Mouse (Mus musculus) embryonic facial prominence, embryonic 15.5 days (tissue): Measurements from ENCODE around the gene Fgf13. TPM values are rescaled to one million over a fixed set of nuclear protein-coding genes. Genes with fewer than 3 reads are reported as not detected.

Source experiments
- ATAC-seq: fragments of 200-750 bp; cut with Nextera tagmentation; 2 replicates; pipeline ENCODE4 v1.8.0; 2017; ENCODE audit warnings: low read depth, moderate TSS enrichment; ENCODE audit not compliant: insufficient number of reproducible peaks, low FRiP score, low TSS enrichment
- H3K27ac ChIP-seq: fragments of 300-500 bp; sonication (generic); replicated peaks from 2 replicates; pipeline ENCODE4 v1.5.1; 2015; ENCODE audit warnings: mild to moderate bottlenecking, inconsistent platforms
- H3K27me3 ChIP-seq: fragments of 300-500 bp; sonication (generic); 2 replicates; pipeline ENCODE4 v1.6.1; 2015; ENCODE audit warnings: inconsistent platforms
- H3K36me3 ChIP-seq: fragments of 300-500 bp; sonication (generic); 2 replicates; pipeline ENCODE4 v1.6.1; 2015; ENCODE audit warnings: mild to moderate bottlenecking, inconsistent platforms
- H3K4me1 ChIP-seq: fragments of 300-500 bp; sonication (generic); 2 replicates; pipeline ENCODE4 v1.6.1; 2015; ENCODE audit warnings: inconsistent platforms
- H3K4me2 ChIP-seq: fragments of 300-500 bp; sonication (generic); replicated peaks from 2 replicates; pipeline ENCODE4 v1.6.1; 2015; ENCODE audit warnings: mild to moderate bottlenecking, inconsistent platforms
- H3K4me3 ChIP-seq: fragments of 300-500 bp; sonication (generic); replicated peaks from 2 replicates; pipeline ENCODE4 v1.5.1; 2015; ENCODE audit warnings: mild to moderate bottlenecking, inconsistent platforms
- H3K9ac ChIP-seq: fragments of 300-500 bp; sonication (generic); 2 replicates; pipeline ENCODE4 v1.6.1; 2015; ENCODE audit warnings: inconsistent platforms
- H3K9me3 ChIP-seq: fragments of 300-500 bp; sonication (generic); replicated peaks from 2 replicates; pipeline ENCODE4 v1.6.1; 2016; ENCODE audit warnings: inconsistent platforms
- WGBS: fragments of 180-500 bp; shearing (Covaris S2); methylation state at CpG from one replicate; pipeline ENCODE4 v1.1.7; 2015; 5-methylcytosine and 5-hydroxymethylcytosine counted together
- microRNA counts: library from miRNA; unstranded; fragments of <30 nt; microRNA quantifications from one replicate; lab custom pipeline; 2016
- microRNA-seq: library from miRNA; unstranded; fragments of <30 nt; microRNA quantifications from one replicate; pipeline ENCODE4, GENCODE M21; 2016; ENCODE audit warnings: borderline number of aligned reads
- polyA plus RNA-seq: library from polyadenylated mRNA; unstranded; fragments of >200 nt; fragmentation: Nextera tagmentation; extraction: Ambion mirVana; gene quantifications from 2 replicates; pipeline ENCODE4 v1.2.1, GENCODE M21; 2015

The Fgf13 gene
- polyA plus RNA-seq, 1 experiment from 2014 or later = 18.3 TPM

DNA sequence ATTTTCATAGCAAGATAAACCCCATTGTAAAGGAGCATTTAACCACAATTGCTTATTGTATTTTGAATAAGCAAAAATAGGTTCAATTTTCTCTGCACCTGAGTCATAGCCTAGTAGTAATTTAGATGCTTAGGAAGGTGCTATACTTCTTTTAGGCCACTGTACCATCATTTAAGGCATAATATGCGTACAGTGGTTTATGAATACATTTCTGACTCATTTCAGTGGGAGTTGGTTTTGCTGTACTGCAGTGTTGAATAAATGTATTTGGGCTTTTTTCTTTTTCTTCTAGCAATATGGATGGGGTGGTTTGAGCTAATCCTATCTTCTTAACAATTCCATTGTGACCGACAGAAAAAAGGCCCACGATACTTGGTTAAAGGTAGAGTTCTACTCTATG is 481.9 kb downstream of the Fgf13 start:
- Histone ChIP-seq H3K4me2 (no peak overlapping the region), H3K27me3 (no peaks in the 10 kb centered on the region), H3K9ac (no peak overlapping the region), H3K4me3 (no peak overlapping the region), H3K27ac (no peak overlapping the region), H3K9me3 (no peaks in the 10 kb centered on the region), H3K36me3 (no peaks in the 10 kb centered on the region), H3K4me1 (no peaks in the 10 kb centered on the region)
- 95% methylated on average over 3 of the region's 3 CpGs for WGBS
- no peak for ATAC-seq

DNA sequence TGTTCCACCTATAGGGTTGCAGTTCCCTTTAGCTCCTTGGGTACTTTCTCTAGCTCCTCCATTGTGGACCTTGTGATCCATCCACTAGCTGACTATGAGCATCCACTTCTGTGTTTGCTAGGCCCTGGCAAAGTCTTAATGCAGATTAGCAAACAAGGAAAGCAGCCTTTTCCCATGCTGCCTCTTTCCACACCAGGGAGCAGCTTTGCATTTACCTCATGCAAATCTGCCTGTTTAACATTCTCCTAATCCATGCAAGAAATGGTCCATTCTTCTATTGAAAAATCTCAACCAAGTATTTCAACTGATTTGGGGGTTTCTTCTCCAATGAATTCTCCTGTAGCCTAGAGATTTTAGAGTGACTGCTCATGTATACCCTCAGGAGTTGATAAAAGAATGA is 487.4 kb downstream of the Fgf13 start:
- no peaks in the 10 kb centered on the region for H3K27me3 ChIP-seq
- H3K9ac ChIP-seq = no peak overlapping the region
- no peaks in the 10 kb centered on the region for H3K9me3 ChIP-seq
- no peaks in the 10 kb centered on the region for H3K36me3 ChIP-seq
- no peak overlapping the region for H3K4me2 ChIP-seq
- no peak for ATAC-seq
- H3K4me3 ChIP-seq = no peak overlapping the region
- no peaks in the 10 kb centered on the region for H3K4me1 ChIP-seq
- H3K27ac ChIP-seq = no peak overlapping the region

DNA sequence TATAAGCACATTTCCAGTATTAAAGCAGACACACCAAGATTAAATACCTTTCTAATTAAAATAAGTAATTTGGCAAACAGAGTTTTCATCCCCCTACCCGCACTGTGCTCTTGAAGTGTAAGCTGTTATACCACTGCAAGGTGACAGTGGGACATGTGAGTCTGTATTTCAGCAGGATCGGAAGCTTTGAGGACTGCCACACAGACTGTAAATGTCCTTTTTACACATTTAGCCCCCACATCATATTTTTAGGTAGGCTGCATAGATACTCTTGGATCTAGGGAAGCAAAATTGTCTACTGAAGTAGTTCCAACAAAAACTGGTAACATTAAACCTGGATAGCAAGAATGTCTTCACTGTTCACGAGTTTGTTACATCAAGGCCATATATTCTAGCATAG is 495.8 kb downstream of the Fgf13 start:
- no peak for ATAC-seq
- Histone ChIP-seq H3K9me3 (no peaks in the 10 kb centered on the region), H3K4me3 (no peak overlapping the region), H3K4me1 (no peaks in the 10 kb centered on the region), H3K27ac (no peak overlapping the region), H3K9ac (no peak overlapping the region), H3K36me3 (no peaks in the 10 kb centered on the region), H3K4me2 (no peak overlapping the region), H3K27me3 (no peaks in the 10 kb centered on the region)
- 72% methylated on average over 3 of the region's 3 CpGs for WGBS

DNA sequence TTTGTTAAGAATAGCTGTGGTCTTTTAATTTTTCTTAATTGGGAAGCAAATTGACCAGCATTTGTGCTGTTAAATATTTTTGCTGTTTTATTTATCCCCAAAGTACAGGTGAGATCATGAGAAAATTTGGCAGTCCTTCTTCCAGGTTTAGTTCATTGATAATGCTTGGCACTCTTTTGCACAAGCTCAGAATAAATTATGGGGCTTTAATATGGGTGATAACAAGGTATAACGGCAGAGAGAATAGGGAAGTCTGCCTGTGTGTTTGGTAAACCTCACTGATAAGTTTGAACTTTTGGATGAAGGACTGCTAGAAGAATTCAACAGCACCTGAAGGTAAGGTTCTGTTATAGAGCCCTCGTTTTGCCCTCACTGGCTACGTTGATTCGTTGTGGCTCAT is 504.7 kb downstream of the Fgf13 start:
- no peak for ATAC-seq
- WGBS = 79% methylated on average over 4 of the region's 4 CpGs
- H3K4me3 ChIP-seq = no peak overlapping the region

DNA sequence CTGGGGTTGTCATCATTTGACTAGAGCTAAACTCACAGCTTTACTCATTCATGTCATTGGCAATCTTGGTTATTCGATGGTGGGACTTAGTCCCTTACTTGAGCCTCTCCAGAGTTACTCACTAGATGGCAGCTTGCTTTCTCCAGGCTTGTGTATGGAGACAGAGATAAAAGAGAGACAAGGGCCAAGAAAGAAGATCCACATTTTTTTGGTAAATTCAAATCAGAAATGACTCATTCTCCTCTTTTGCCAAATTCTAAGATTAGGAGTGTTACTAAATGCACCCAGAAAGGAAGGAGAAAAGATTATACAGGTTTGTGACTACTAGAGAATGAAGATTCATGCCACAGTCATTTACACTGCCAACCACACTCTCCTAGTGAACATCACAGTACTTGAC is 532.9 kb downstream of the Fgf13 start:
- Histone ChIP-seq H3K27me3 (no peaks in the 10 kb centered on the region), H3K36me3 (no peaks in the 10 kb centered on the region), H3K27ac (no peak overlapping the region), H3K9me3 (no peaks in the 10 kb centered on the region), H3K4me3 (no peak overlapping the region), H3K4me1 (no peaks in the 10 kb centered on the region), H3K4me2 (no peak overlapping the region), H3K9ac (no peak overlapping the region)
- no peak for ATAC-seq
- 73% methylated on average over 1 of the region's 1 CpGs for WGBS

More for the DNA sequence above, 504.7 kb downstream of the Fgf13 start:
- Histone ChIP-seq H3K9ac (no peak overlapping the region), H3K4me1 (no peaks in the 10 kb centered on the region), H3K4me2 (no peak overlapping the region), H3K27me3 (no peaks in the 10 kb centered on the region), H3K36me3 (no peaks in the 10 kb centered on the region), H3K27ac (no peak overlapping the region), H3K9me3 (no peaks in the 10 kb centered on the region)

MicroRNAs encoded within 50 kb of the gene (microRNA counts, 519-probe panel; counts per million panel counts)
- microRNA mmu-miR-504 (lab: Ali Mortazavi, UCI) = 832 counts per million, percentile 3 among the panel's probes with 10 or more counts

Small RNA genes within 50 kb of the gene (microRNA-seq; reads per million reads assigned to microRNA genes)
- 2.8 reads per million, percentile 11 among the genes with 10 or more reads in this experiment for gene Mir504
